Mouse (Mus musculus) liver, adult 2 months (tissue): ENCODE results near the gene Yrdc.

ENCODE experiments used
- CTCF ChIP-seq: fragments of 200-500 bp; IDR thresholded peaks from 2 replicates; pipeline ENCODE4 v1.5.1; 2011; ENCODE audit warnings: low read depth, low read length, control low read depth
- POLR2A ChIP-seq: fragments of 200-500 bp; IDR thresholded peaks from 2 replicates; pipeline ENCODE4 v1.6.1; 2011; ENCODE audit warnings: low read length, control low read depth; ENCODE audit not compliant: insufficient read depth; ENCODE audit errors: extremely low read depth

GRCm38 (mm10) chr4:124872719-124873118, 22.2 kb downstream of the Yrdc start:
- TF ChIP-seq CTCF, result no peak
- no peak for TF ChIP-seq POLR2A
